Mouse (Mus musculus): Measurements from ENCODE around the gene Olfr424.

- TF ChIP-seq CTCF (IDR thresholded peaks at IDR 0.05; ENCODE audit: extremely low read depth, insufficient read length, insufficient replicate concordance, low read depth, low read length) = no peak
- no peak for TF ChIP-seq POLR2A (IDR thresholded peaks at IDR 0.05; ENCODE audit: low read depth, low read length)
These were observed 26.3 kb downstream of the Olfr424 start for GRCm38 (mm10) chr1:174157622-174158021.

Data from small intestine, adult 2 months (tissue).